Mouse (Mus musculus) spleen, adult 12 weeks (tissue): Measurements from ENCODE around the gene Csnk1e.

ENCODE experiments used
- DNase-seq: peaks from one replicate; pipeline ENCODE4 v3.0.0; 2022; ENCODE audit warnings: low spot score

Csnk1e gene

GRCm38 (mm10) chr15:79393101-79393500 lies 62.3 kb downstream of the Csnk1e start:
- no peak for DNase-seq

GRCm38 (mm10) chr15:79392527-79392926 lies 62.8 kb downstream of the Csnk1e start:
- DNase-seq = no peak

- no peak for DNase-seq
These were observed 63.8 kb downstream of the Csnk1e start for GRCm38 (mm10) chr15:79391447-79392093.

- no peak for DNase-seq
These were observed 64.9 kb downstream of the Csnk1e start for GRCm38 (mm10) chr15:79390434-79390833.

- no peak for DNase-seq
These were observed 67.2 kb downstream of the Csnk1e start for GRCm38 (mm10) chr15:79388171-79388570.

- no peak for DNase-seq
These were observed 67.8 kb downstream of the Csnk1e start for GRCm38 (mm10) chr15:79387611-79388010.

- DNase-seq = no peak
These were observed 68.3 kb downstream of the Csnk1e start for GRCm38 (mm10) chr15:79387081-79387480.

GRCm38 (mm10) chr15:79381644-79382043 lies 73.7 kb downstream of the Csnk1e start:
- no peak for DNase-seq

- peak; percentile 67 for DNase-seq
These were observed 74.6 kb downstream of the Csnk1e start for GRCm38 (mm10) chr15:79380468-79381444.

GRCm38 (mm10) chr15:79379658-79380057 lies 75.7 kb downstream of the Csnk1e start:
- DNase-seq = no peak

- no peak for DNase-seq
These were observed 76.8 kb downstream of the Csnk1e start for GRCm38 (mm10) chr15:79378608-79379007.

GRCm38 (mm10) chr15:79377681-79378080 lies 77.7 kb downstream of the Csnk1e start:
- DNase-seq = no peak

- no peak for DNase-seq
These were observed 80.6 kb downstream of the Csnk1e start for GRCm38 (mm10) chr15:79374760-79375159.

- DNase-seq = no peak
These were observed 85.0 kb downstream of the Csnk1e start for GRCm38 (mm10) chr15:79370281-79370843.

- no peak for DNase-seq
These were observed 85.7 kb downstream of the Csnk1e start for GRCm38 (mm10) chr15:79369452-79370280.

GRCm38 (mm10) chr15:79368861-79369440 lies 86.4 kb downstream of the Csnk1e start:
- DNase-seq = no peak

GRCm38 (mm10) chr15:79368313-79368811 lies 87.0 kb downstream of the Csnk1e start:
- no peak for DNase-seq
